Mouse (Mus musculus) hindbrain, embryonic 11.5 days (tissue): Measurements from ENCODE around the gene Fam228b. TPM values are rescaled to one million over a fixed set of nuclear protein-coding genes. Genes with fewer than 3 reads are reported as not detected.
"Not testable (repeated sequence)": the region's sequence is repeated elsewhere in the genome, so short reads cannot be mapped to it uniquely, and the experiment has no call there.

Source experiments
- ATAC-seq: fragments of 200-750 bp; cut with Nextera tagmentation; 2 replicates; pipeline ENCODE4 v1.8.0; 2017; ENCODE audit warnings: mild to moderate bottlenecking, moderate TSS enrichment, moderate library complexity; ENCODE audit not compliant: low FRiP score
- DNase-seq: peaks from one replicate; pipeline ENCODE4 v3.0.0-alpha.2; 2015; ENCODE audit warnings: low spot score
- H3K27ac ChIP-seq: fragments of 300-500 bp; sonication (generic); 2 replicates; pipeline ENCODE4 v1.5.1; 2014; ENCODE audit warnings: mild to moderate bottlenecking, low read depth, low read length
- H3K27me3 ChIP-seq: fragments of 300-500 bp; sonication (generic); 2 replicates; pipeline ENCODE4 v1.6.1; 2014; ENCODE audit warnings: mild to moderate bottlenecking, low read length, moderate library complexity, mixed read lengths; ENCODE audit not compliant: control insufficient read depth, insufficient read depth
- H3K36me3 ChIP-seq: fragments of 300-500 bp; sonication (generic); 2 replicates; pipeline ENCODE4 v1.6.1; 2014; ENCODE audit warnings: mild to moderate bottlenecking, low read length, moderate library complexity, mixed read lengths; ENCODE audit not compliant: control insufficient read depth, insufficient read depth
- H3K4me1 ChIP-seq: fragments of 300-500 bp; sonication (generic); replicated peaks from 2 replicates; pipeline ENCODE4 v1.6.1; 2014; ENCODE audit warnings: low read length, mixed read lengths; ENCODE audit not compliant: control insufficient read depth, insufficient read depth
- H3K4me2 ChIP-seq: fragments of 300-500 bp; sonication (generic); replicated peaks from 2 replicates; pipeline ENCODE4 v1.6.1; 2014; ENCODE audit warnings: mild to moderate bottlenecking, low read depth, low read length
- H3K4me3 ChIP-seq: fragments of 300-500 bp; sonication (generic); 2 replicates; pipeline ENCODE4 v1.5.1; 2014; ENCODE audit warnings: low read depth, low read length
- H3K9ac ChIP-seq: fragments of 300-500 bp; sonication (generic); 2 replicates; pipeline ENCODE4 v1.6.1; 2014; ENCODE audit warnings: low read depth, low read length
- H3K9me3 ChIP-seq: fragments of 300-500 bp; sonication (generic); 2 replicates; pipeline ENCODE4 v1.6.1; 2016; ENCODE audit warnings: low read length; ENCODE audit not compliant: control insufficient read depth
- WGBS: fragments of 180-500 bp; shearing (Covaris S2); extraction: QIAGEN DNeasy Blood & Tissue Kit; methylation state at CpG from one replicate; pipeline ENCODE4 v1.1.7; 2014; 5-methylcytosine and 5-hydroxymethylcytosine counted together
- polyA plus RNA-seq: library from polyadenylated mRNA; unstranded; fragments of >200 nt; fragmentation: Nextera tagmentation; extraction: Ambion mirVana; gene quantifications from 2 replicates; pipeline ENCODE4 v1.2.1, GENCODE M21; 2014

The Fam228b gene
- polyA plus RNA-seq = 2.9 and 3.0 TPM in 2 replicates

- Histone ChIP-seq H3K4me2 (peak within 1 kb of the TSS; percentile 54), H3K4me1 (no peaks in the 10 kb centered on the region), H3K27me3 (no peaks in the 10 kb centered on the region), H3K27ac (peak within 1 kb of the TSS; percentile 89), H3K36me3 (no peaks in the 10 kb centered on the region), H3K4me3 (peak within 1 kb of the TSS; percentile 57), H3K9ac (peak within 1 kb of the TSS; percentile 91), H3K9me3 (no peaks in the 10 kb centered on the region)
- DNase-seq (peak; percentile 98), ATAC-seq (peak; percentile 99)
- WGBS = 4% methylated on average over 61 of the region's 61 CpGs
Measured at GRCm38 (mm10) chr12:4768492-4769332, at the start of gene Fam228b, which contains the start of gene Pfn4. Fam228b (minus strand) TSS chr12:4769267. Pfn4 (plus strand) TSS chr12:4769022.

GRCm38 (mm10) chr12:4817361-4818101 lies 48.5 kb upstream of the Fam228b start, which contains the start of gene Sf3b6:
Sf3b6 (plus strand) TSS chr12:4817544.
- H3K27me3 ChIP-seq = no peaks in the 10 kb centered on the region
- peak within 1 kb of the TSS; percentile 74 for H3K27ac ChIP-seq
- no peaks in the 10 kb centered on the region for H3K36me3 ChIP-seq
- H3K4me1 ChIP-seq = no peaks in the 10 kb centered on the region
- peak within 1 kb of the TSS; percentile 59 for H3K9ac ChIP-seq
- DNase-seq (peak; percentile 99), ATAC-seq (peak; percentile 99)
- H3K4me3 ChIP-seq = peak within 1 kb of the TSS; percentile 89
- peak within 1 kb of the TSS; percentile 82 for H3K4me2 ChIP-seq
- under 1% methylated on average over 49 of the region's 49 CpGs for WGBS
- no peaks in the 10 kb centered on the region for H3K9me3 ChIP-seq

GRCm38 (mm10) chr12:4816680-4817360 lies 47.8 kb upstream of the Fam228b start:
- Histone ChIP-seq H3K4me3 (peak overlapping the region; percentile 89), H3K27me3 (no peaks in the 10 kb centered on the region), H3K36me3 (no peaks in the 10 kb centered on the region), H3K9me3 (no peaks in the 10 kb centered on the region), H3K27ac (peak overlapping the region; percentile 74), H3K4me1 (no peaks in the 10 kb centered on the region), H3K9ac (peak overlapping the region; percentile 53), H3K4me2 (peak overlapping the region; percentile 56)
- DNase-seq (no peak), ATAC-seq (peak; percentile 83)
- 13% methylated on average over 24 of the region's 24 CpGs for WGBS

GRCm38 (mm10) chr12:4813636-4814035 lies 44.6 kb upstream of the Fam228b start:
- DNase-seq = no peak
- no peak for ATAC-seq
- Histone ChIP-seq H3K27ac (no peak overlapping the region), H3K4me1 (no peaks in the 10 kb centered on the region), H3K9me3 (no peaks in the 10 kb centered on the region), H3K4me2 (no peak overlapping the region), H3K27me3 (no peaks in the 10 kb centered on the region), H3K36me3 (no peaks in the 10 kb centered on the region), H3K9ac (no peak overlapping the region), H3K4me3 (no peak overlapping the region)
- WGBS = 85% methylated on average over 4 of the region's 4 CpGs

- H3K4me2 ChIP-seq = no peak overlapping the region
- no peaks in the 10 kb centered on the region for H3K36me3 ChIP-seq
- ATAC-seq (no peak), DNase-seq (no peak)
- H3K9ac ChIP-seq = no peak overlapping the region
- H3K27me3 ChIP-seq = no peaks in the 10 kb centered on the region
- H3K9me3 ChIP-seq = no peaks in the 10 kb centered on the region
- WGBS = 73% methylated on average over 3 of the region's 3 CpGs
- no peak overlapping the region for H3K27ac ChIP-seq
- H3K4me1 ChIP-seq = no peaks in the 10 kb centered on the region
- no peak overlapping the region for H3K4me3 ChIP-seq
Measured at GRCm38 (mm10) chr12:4811705-4812104, 42.6 kb upstream of the Fam228b start.

- Histone ChIP-seq H3K9me3 (no peaks in the 10 kb centered on the region), H3K27ac (no peak overlapping the region), H3K4me1 (no peaks in the 10 kb centered on the region), H3K27me3 (no peaks in the 10 kb centered on the region), H3K4me2 (no peak overlapping the region), H3K4me3 (no peak overlapping the region), H3K9ac (no peak overlapping the region), H3K36me3 (no peaks in the 10 kb centered on the region)
- no peak for DNase-seq
- WGBS = 88% methylated on average over 4 of the region's 4 CpGs
- ATAC-seq = no peak
Measured at GRCm38 (mm10) chr12:4811036-4811435, 42.0 kb upstream of the Fam228b start.

- not testable (repeated sequence) for H3K27me3 ChIP-seq, H3K36me3 ChIP-seq, H3K27ac ChIP-seq, DNase-seq, H3K9me3 ChIP-seq, ATAC-seq, H3K4me1 ChIP-seq, H3K9ac ChIP-seq, H3K4me3 ChIP-seq, H3K4me2 ChIP-seq
- 75% methylated on average over 6 of the region's 6 CpGs for WGBS
Measured at GRCm38 (mm10) chr12:4797471-4797870, 28.4 kb upstream of the Fam228b start.

GRCm38 (mm10) chr12:4793718-4794117 lies 24.7 kb upstream of the Fam228b start:
- Histone ChIP-seq H3K9me3 (no peaks in the 10 kb centered on the region), H3K27me3 (no peaks in the 10 kb centered on the region), H3K36me3 (no peaks in the 10 kb centered on the region), H3K27ac (no peak overlapping the region), H3K4me2 (no peak overlapping the region), H3K4me1 (no peaks in the 10 kb centered on the region), H3K9ac (no peak overlapping the region), H3K4me3 (no peak overlapping the region)
- 93% methylated on average over 1 of the region's 1 CpGs for WGBS
- DNase-seq = peak; percentile 29
- ATAC-seq = no peak
